Mouse (Mus musculus) monocyte, adult 5-6 weeks (primary cell): ENCODE measurements at regions not wholly inside any gene's neighbourhood (a gene's known extent, or its start where the extent isn't known, plus 50 kb on each side); places are given as distances from the start of the nearest gene placed in this dataset.

Source experiments
- ATAC-seq: fragments of 153-309, 156-312 bp; replicated peaks from 2 replicates; pipeline ENCODE4 v1.8.0; 2017; ENCODE audit warnings: mild to moderate bottlenecking; ENCODE audit not compliant: low TSS enrichment, insufficient number of reproducible peaks, severe bottlenecking, poor library complexity, low FRiP score

- ATAC-seq, result no peak
Observed at GRCm38 (mm10) chr13:102391911-102392310, 301.4 kb upstream of the Cd180 start.

DNA sequence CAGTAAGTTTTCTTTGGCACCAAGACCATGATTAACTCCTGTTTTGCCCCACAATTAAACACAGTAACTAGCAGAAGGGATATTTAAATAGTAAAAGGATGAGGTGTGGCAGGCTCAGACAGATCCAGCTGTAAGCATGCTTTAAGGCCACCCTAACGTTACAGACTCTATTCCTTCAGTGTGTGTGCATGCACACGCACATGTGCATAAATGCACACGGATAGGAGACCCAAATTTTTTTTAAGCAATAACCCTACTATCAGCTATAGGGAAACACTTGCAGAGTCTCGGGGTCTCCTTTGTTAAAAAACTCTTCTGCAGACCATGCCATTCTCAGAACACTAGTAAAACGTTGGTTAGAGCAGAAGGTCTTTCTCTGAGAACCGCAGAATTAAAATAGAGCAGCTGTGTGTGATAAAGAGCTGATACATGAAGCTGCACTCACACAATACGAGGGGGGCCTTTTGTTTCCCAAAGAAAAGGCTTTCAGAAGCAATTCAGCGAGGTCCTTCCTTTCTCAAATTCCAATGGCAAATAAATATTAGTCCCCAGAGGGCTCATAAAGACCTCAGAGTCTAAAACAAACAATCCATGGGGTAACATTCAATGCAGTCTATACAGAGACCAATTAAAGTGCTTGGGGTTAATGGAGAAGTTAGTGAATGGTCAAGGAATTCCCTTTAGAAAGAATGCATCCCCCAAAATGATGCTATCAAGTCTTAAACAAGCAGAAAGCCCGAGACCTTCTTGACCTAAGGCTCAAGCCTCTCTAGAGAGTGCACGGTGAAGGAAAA is 300.3 kb upstream of the Cd180 start:
- no peak for ATAC-seq

- ATAC-seq, result no peak
Observed at GRCm38 (mm10) chr13:102393662-102393970, 299.7 kb upstream of the Cd180 start.

- ATAC-seq, result no peak
Observed at GRCm38 (mm10) chr13:102394057-102394456, 299.3 kb upstream of the Cd180 start.

- ATAC-seq, result no peak
Observed at GRCm38 (mm10) chr13:102397411-102397810, 295.9 kb upstream of the Cd180 start.

DNA sequence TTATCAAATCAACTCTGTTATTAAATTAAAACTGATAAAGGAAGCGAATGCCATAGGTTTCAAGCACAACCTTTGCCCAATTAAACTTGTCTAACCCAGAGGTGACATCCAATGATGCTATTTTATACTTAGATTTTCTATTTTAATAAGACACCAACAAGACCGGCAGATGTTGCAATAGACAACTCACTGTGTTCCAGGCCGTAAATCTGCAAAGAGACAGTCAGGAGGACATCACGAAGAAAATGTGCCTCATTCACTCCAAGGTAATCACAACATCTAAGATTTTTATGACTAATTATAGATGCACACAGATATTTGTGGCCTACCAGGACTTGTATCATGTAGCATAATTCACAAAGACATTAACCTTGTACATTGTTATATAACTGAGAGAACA is 281.5 kb upstream of the Cd180 start:
- no peak for ATAC-seq

DNA sequence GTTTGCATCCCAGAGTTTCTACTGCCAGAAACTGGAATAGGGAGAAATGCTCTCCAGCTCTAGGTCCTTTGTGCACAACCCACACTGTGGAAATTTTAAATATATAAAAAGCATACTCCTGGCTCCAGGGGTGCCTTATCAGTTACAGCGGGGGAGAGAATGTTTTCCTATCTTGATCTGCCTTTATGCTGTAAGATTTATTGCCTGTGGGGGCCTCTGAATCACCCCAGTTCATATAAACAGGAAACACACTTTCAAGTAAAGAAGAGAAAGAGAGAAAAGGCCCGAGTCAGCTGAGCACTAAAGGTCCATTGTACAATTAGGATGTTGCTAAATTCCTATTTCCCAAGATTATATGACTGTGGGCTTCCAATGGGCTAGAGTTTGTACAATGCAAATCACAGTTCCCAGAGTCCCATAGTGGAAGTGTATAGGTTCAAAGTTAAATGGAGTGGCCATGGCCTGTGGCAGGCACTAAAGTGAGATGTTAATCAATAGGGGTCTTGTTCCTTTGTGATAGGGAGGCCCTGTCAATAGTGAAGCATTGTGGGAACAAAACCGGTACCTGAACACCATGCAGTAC is 258.9 kb upstream of the Cd180 start:
- no peak for ATAC-seq

GRCm38 (mm10) chr13:102442676-102443075 is 250.7 kb upstream of the Cd180 start:
- no peak for ATAC-seq

- no peak for ATAC-seq
Observed at GRCm38 (mm10) chr13:102447310-102447709, 246.0 kb upstream of the Cd180 start.

- no peak for ATAC-seq
Observed at GRCm38 (mm10) chr13:102449416-102450121, 243.8 kb upstream of the Cd180 start.

DNA sequence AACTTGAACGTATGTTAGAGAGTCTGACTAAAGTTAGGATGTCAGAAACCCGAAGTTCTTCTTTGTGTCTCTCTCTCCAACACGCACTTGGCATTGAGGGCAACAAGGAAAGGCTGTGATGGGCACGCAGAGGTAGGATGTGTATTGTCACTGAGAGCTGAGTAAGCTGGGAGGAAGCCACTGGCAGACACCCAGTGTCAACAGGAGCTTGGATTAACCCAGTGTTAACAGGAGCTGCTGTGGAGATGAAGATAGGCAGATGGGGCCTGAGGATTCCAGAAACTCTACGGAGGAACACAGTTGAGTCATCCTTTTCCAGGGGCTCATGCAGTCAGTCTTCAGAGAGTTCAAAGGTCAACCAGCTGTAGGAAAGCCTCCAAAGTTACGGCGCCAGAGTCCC is 242.2 kb upstream of the Cd180 start:
- no peak for ATAC-seq

DNA sequence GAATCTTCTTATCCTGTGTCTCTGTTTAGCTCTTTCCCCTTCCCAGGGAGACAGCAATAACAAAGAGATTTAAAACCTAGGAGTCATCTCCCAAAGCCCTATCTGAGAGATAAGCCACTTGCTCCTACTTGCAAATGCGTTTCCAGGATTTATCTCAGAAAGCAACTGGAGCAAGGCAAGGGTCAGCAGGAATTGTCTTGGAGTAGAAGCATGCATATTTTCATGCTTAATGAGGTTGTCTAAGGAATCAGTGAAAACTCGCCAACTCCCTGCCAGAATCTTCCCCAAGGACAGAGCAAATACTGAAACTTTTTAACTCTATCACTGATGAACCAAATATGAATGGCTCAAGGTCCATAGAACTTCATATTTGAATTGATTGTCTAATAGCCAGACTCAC is 234.6 kb upstream of the Cd180 start:
- ATAC-seq, result no peak

DNA sequence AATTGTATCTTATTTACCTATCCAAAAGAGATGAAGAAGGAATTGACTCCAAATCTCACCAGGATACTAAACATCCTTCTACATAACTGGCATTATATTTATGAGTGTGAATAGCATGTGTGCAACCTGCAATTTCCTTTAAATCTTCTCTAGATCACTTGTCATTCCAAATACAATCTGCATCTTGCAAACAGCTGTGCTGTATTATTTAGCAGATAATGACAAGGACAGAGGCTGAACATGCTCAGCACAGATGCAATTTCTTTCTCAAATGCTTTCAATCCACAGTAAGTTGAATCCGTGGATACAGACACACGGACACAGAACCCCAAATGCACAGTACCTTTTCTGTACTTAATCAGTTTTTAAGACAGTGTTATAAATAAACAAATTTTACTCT is 229.4 kb upstream of the Cd180 start:
- no peak for ATAC-seq

DNA sequence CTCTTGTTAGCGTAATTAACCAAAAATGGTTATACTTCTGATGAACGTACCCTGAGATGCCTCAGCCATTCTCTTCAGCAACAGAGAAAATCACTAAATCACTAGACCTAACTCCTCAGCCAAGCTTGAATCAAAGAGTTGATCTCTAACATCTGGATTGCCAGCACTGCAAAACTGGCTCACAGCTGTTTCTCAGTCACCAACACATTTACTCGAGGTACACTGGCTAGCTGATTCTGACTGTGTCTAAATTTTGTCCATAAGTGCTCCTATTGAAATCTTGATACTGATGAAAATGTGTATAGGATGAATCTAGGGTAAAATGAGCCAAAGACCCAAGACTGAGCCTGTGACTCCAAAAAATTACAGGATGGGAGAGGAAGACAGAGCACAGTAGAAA is 211.5 kb upstream of the Cd180 start:
- no peak for ATAC-seq

DNA sequence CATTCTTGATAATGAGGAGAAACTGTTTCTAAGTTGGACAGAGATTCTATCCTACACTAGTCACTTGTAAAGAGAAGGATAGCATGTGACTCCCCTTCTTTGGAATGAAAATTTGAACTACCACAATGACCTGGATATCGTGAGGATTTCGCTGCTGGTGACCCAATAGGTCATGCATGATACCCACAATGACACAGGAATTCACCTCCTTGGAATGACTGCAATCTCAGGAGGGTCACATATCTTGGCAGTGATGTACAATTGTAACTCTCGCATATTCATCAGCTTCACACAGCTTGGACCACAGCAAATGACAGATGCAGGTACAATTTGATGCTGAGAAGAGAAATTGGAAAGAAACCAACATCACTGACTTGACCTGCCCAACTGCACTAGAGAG is 210.9 kb upstream of the Cd180 start:
- no peak for ATAC-seq

- no peak for ATAC-seq
Observed at GRCm38 (mm10) chr13:102487416-102488097, 205.8 kb upstream of the Cd180 start.

DNA sequence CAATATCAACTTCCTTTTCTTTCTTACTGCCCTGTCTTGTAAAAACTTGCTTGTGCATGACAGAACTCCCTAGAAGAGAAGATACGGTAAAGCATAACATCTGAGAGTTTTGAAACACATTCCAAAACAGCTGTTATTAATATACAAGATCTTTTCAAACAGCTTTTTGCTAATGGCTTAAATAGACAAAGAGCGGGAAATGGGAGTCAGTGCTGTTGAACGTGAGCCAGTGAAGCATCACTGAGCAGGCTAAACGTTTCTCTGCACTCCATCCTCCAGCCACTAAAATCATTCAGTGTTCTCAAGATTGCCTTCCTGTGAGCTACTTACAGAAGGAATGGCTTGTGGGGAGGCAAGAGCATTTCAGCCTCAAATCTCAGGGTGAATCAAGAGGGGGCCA is 202.0 kb upstream of the Cd180 start:
- ATAC-seq, result no peak

DNA sequence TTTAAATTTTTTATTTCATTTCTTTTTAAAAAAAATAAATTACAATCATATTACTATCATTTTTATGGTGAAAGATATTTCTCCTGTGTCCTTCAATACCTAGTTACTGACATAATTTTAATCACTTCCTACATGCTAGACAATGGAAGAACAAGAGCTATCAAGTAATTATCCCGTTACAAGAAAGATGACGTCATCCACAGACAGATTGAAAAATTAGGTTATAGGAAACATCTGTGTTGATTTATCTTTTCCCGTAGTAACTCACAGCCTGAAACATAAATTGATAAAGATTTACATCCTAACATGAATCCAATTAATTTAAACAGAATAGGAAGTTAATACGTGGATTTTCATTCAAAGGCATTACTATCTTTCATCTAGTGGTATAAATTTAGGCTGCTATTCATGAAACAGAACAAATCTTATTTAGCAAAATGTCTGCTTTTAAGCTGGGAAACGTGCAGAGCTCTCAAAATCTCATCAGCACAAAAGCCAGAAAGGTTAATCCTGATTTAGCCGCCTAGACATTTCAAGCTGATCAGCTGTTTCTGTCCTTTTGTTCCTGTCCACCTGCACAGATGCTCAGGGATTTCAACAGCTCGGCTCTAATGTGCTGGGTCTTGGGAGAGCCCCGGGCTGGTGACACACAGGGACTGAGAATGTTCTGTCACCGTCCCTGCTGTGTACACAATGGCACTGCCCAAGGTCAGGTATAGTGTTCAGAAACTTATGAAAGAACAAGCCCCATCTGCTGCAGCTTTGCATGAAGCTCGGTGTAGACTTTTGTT is 189.0 kb upstream of the Cd180 start:
- no peak for ATAC-seq

DNA sequence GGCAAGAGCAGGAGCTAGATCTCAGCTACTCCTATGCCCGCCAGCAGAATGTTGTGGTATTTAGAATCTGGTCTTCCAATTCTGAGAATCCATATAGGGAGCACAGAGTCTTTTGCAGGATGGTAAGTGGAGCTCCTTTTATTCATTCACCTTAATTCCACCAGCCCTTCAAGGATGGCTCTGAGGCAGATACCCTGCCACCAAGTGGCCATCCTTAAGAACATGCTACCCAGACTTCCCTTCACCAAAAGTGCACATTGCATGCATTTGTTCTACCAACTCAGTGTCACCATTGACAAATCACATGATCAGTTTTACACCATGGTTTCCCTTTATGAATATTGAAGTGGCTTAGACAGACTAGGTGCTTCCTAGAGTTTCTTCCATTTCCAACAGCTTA is 186.1 kb upstream of the Cd180 start:
- ATAC-seq, result no peak
